Mouse (Mus musculus): Measurements from ENCODE around the gene Sept6. TPM values are rescaled to one million over a fixed set of nuclear protein-coding genes. Genes with fewer than 3 reads are reported as not detected.

Sept6 gene
- polyA plus RNA-seq, 1 experiment from 2014 or later, result 14.1 TPM

DNA sequence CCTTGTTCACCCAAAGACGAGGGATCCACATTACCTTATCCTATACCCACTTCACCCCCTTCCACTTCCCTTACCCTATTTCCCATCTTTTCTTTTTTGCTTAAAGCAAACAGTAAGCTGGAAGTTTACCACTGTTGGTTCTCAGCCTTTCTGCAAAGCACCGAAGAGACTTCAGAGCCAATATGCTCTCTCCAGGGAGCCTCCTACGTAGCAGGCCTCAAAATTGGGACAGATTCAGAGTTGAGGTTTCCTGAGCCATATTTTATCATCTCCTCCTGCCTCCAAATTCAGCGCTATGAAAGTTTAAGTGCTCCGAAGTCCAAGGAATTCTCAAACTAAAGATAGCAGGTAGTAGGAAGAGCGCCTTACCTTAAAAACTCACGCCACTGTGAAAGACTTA lies 14.6 kb downstream of the Sept6 start:
- no peak overlapping the region for H3K4me3 ChIP-seq (ENCODE audit: low read depth, low read length)
- 85% methylated on average over 7 of the region's 7 CpGs for WGBS
- no peak overlapping the region for H3K4me2 ChIP-seq
- DNase-seq (ENCODE audit: low spot score), result no peak
- H3K36me3 ChIP-seq (ENCODE audit: control insufficient read depth, insufficient read depth, low read length), result no peaks in the 10 kb centered on the region
- no peak overlapping the region for H3K27ac ChIP-seq (ENCODE audit: low read depth, low read length)
- H3K4me1 ChIP-seq (replicated peaks; ENCODE audit: control insufficient read depth, insufficient read depth, low read length), result no peaks in the 10 kb centered on the region
- H3K9me3 ChIP-seq (ENCODE audit: control insufficient read depth, low read length), result no peaks in the 10 kb centered on the region
- H3K27me3 ChIP-seq (replicated peaks; ENCODE audit: control insufficient read depth, insufficient read depth, low read length), result no peaks in the 10 kb centered on the region
- ATAC-seq (replicated peaks; ENCODE audit: low FRiP score), result no peak
- no peak overlapping the region for H3K9ac ChIP-seq (ENCODE audit: low read depth, low read length)

DNA sequence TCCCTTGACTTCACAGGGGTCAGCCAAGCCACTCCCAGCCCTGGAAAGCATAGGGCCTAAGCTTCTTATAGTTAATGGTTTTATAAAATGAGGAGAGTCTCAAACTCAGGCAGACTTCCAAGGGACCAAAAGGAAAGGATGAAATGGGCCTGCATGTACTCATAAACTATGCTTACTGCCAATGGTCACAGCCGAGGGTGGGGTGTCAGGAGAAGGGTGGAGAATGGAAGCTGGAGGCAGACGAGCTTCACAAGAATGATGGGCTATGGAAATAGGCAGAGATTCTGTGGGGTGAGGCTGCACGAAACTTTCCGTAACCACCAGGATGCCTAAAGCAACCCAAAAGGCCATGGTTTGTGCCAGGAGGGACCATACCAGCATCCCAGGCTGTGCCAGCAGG lies 15.3 kb downstream of the Sept6 start:
- no peak overlapping the region for H3K4me2 ChIP-seq
- 76% methylated on average over 4 of the region's 4 CpGs for WGBS
- no peaks in the 10 kb centered on the region for H3K9me3 ChIP-seq (ENCODE audit: control insufficient read depth, low read length)
- no peak overlapping the region for H3K9ac ChIP-seq (ENCODE audit: low read depth, low read length)
- H3K27me3 ChIP-seq (replicated peaks; ENCODE audit: control insufficient read depth, insufficient read depth, low read length), result no peaks in the 10 kb centered on the region
- ATAC-seq (replicated peaks; ENCODE audit: low FRiP score), result no peak
- H3K27ac ChIP-seq (ENCODE audit: low read depth, low read length), result no peak overlapping the region
- H3K4me1 ChIP-seq (replicated peaks; ENCODE audit: control insufficient read depth, insufficient read depth, low read length), result no peaks in the 10 kb centered on the region
- DNase-seq (ENCODE audit: low spot score), result no peak
- no peak overlapping the region for H3K4me3 ChIP-seq (ENCODE audit: low read depth, low read length)
- H3K36me3 ChIP-seq (ENCODE audit: control insufficient read depth, insufficient read depth, low read length), result no peaks in the 10 kb centered on the region

- H3K4me2 ChIP-seq, result no peak overlapping the region
- no peaks in the 10 kb centered on the region for H3K4me1 ChIP-seq (replicated peaks; ENCODE audit: control insufficient read depth, insufficient read depth, low read length)
- no peak overlapping the region for H3K9ac ChIP-seq (ENCODE audit: low read depth, low read length)
- ATAC-seq (replicated peaks; ENCODE audit: low FRiP score), result no peak
- H3K36me3 ChIP-seq (ENCODE audit: control insufficient read depth, insufficient read depth, low read length), result no peaks in the 10 kb centered on the region
- H3K9me3 ChIP-seq (ENCODE audit: control insufficient read depth, low read length), result no peaks in the 10 kb centered on the region
- no peak for DNase-seq (ENCODE audit: low spot score)
- no peak overlapping the region for H3K4me3 ChIP-seq (ENCODE audit: low read depth, low read length)
- H3K27me3 ChIP-seq (replicated peaks; ENCODE audit: control insufficient read depth, insufficient read depth, low read length), result no peaks in the 10 kb centered on the region
- no peak overlapping the region for H3K27ac ChIP-seq (ENCODE audit: low read depth, low read length)
- WGBS, result 74% methylated on average over 3 of the region's 5 CpGs
Measured at GRCm38 (mm10) chrX:36974905-36975304, 16.7 kb downstream of the Sept6 start.

- WGBS, result 82% methylated on average over 5 of the region's 5 CpGs
- Histone ChIP-seq H3K36me3 (ENCODE audit: control insufficient read depth, insufficient read depth, low read length) (no peaks in the 10 kb centered on the region), H3K9me3 (ENCODE audit: control insufficient read depth, low read length) (no peaks in the 10 kb centered on the region), H3K27ac (ENCODE audit: low read depth, low read length) (no peak overlapping the region), H3K4me1 (replicated peaks; ENCODE audit: control insufficient read depth, insufficient read depth, low read length) (no peaks in the 10 kb centered on the region), H3K9ac (ENCODE audit: low read depth, low read length) (no peak overlapping the region), H3K4me2 (no peak overlapping the region), H3K4me3 (ENCODE audit: low read depth, low read length) (no peak overlapping the region), H3K27me3 (replicated peaks; ENCODE audit: control insufficient read depth, insufficient read depth, low read length) (no peaks in the 10 kb centered on the region)
- ATAC-seq (replicated peaks; ENCODE audit: low FRiP score), result no peak
- DNase-seq (ENCODE audit: low spot score), result no peak
Measured at GRCm38 (mm10) chrX:36972951-36973471, 18.6 kb downstream of the Sept6 start.

DNA sequence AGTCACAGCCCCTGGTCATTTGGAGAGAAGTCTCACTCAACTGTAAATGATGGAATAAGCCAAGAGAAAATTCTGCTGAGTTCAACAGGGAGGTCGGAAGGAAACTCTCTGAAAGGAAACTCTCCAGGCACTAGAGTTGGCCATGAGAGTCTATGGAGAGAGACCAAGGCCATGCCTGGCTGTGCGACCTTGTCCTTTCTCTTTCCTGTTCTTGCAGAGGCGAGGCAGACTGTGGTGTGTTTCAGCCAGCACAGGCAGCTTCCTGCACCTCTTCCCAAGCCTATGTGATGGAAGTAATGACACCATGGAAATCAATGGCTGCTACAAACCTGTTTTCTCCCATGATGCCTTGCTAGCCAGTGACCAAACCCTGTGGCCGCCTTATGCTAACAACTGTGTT lies 20.4 kb downstream of the Sept6 start:
- Histone ChIP-seq H3K27ac (ENCODE audit: low read depth, low read length) (no peak overlapping the region), H3K9me3 (ENCODE audit: control insufficient read depth, low read length) (no peaks in the 10 kb centered on the region), H3K27me3 (replicated peaks; ENCODE audit: control insufficient read depth, insufficient read depth, low read length) (no peaks in the 10 kb centered on the region), H3K36me3 (ENCODE audit: control insufficient read depth, insufficient read depth, low read length) (no peaks in the 10 kb centered on the region), H3K4me1 (replicated peaks; ENCODE audit: control insufficient read depth, insufficient read depth, low read length) (no peaks in the 10 kb centered on the region), H3K9ac (ENCODE audit: low read depth, low read length) (no peak overlapping the region), H3K4me2 (no peak overlapping the region), H3K4me3 (ENCODE audit: low read depth, low read length) (no peak overlapping the region)
- ATAC-seq (replicated peaks; ENCODE audit: low FRiP score) (no peak), DNase-seq (ENCODE audit: low spot score) (no peak)
- WGBS, result 81% methylated on average over 4 of the region's 4 CpGs

GRCm38 (mm10) chrX:36969501-36969900 lies 22.1 kb downstream of the Sept6 start:
- Histone ChIP-seq H3K27ac (ENCODE audit: low read depth, low read length) (no peak overlapping the region), H3K4me1 (replicated peaks; ENCODE audit: control insufficient read depth, insufficient read depth, low read length) (no peaks in the 10 kb centered on the region), H3K9ac (ENCODE audit: low read depth, low read length) (no peak overlapping the region), H3K27me3 (replicated peaks; ENCODE audit: control insufficient read depth, insufficient read depth, low read length) (no peaks in the 10 kb centered on the region), H3K4me3 (ENCODE audit: low read depth, low read length) (no peak overlapping the region), H3K4me2 (no peak overlapping the region), H3K36me3 (ENCODE audit: control insufficient read depth, insufficient read depth, low read length) (no peaks in the 10 kb centered on the region), H3K9me3 (ENCODE audit: control insufficient read depth, low read length) (no peaks in the 10 kb centered on the region)
- DNase-seq (ENCODE audit: low spot score), result no peak
- no peak for ATAC-seq (replicated peaks; ENCODE audit: low FRiP score)
- WGBS, result 79% methylated on average over 4 of the region's 4 CpGs

DNA sequence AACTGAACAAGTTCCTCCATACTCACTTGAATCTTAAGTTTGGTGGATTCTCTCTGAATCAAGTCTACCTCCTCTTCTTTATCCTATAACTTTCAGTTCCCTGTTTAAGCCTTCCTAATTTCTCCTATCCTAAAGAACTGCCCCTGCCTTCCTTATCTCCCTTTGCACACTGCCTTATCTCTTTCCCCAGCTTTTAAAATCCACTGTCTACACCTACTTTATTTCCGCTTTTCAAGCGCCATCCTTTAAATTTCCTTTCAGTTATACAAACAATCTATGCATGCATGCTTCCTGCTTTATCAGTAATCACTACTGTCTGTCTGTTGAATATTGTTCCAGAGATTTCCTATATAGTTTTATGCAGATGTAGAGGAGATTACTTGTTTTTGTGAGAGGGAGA lies 34.9 kb downstream of the Sept6 start:
- ATAC-seq (replicated peaks; ENCODE audit: low FRiP score) (no peak), DNase-seq (ENCODE audit: low spot score) (no peak)
- Histone ChIP-seq H3K4me1 (replicated peaks; ENCODE audit: control insufficient read depth, insufficient read depth, low read length) (no peaks in the 10 kb centered on the region), H3K4me3 (ENCODE audit: low read depth, low read length) (no peak overlapping the region), H3K9ac (ENCODE audit: low read depth, low read length) (no peak overlapping the region), H3K27me3 (replicated peaks; ENCODE audit: control insufficient read depth, insufficient read depth, low read length) (no peaks in the 10 kb centered on the region), H3K4me2 (no peak overlapping the region), H3K9me3 (ENCODE audit: control insufficient read depth, low read length) (no peaks in the 10 kb centered on the region), H3K27ac (ENCODE audit: low read depth, low read length) (no peak overlapping the region), H3K36me3 (ENCODE audit: control insufficient read depth, insufficient read depth, low read length) (no peaks in the 10 kb centered on the region)
- WGBS, result 48% methylated on average over 2 of the region's 2 CpGs

DNA sequence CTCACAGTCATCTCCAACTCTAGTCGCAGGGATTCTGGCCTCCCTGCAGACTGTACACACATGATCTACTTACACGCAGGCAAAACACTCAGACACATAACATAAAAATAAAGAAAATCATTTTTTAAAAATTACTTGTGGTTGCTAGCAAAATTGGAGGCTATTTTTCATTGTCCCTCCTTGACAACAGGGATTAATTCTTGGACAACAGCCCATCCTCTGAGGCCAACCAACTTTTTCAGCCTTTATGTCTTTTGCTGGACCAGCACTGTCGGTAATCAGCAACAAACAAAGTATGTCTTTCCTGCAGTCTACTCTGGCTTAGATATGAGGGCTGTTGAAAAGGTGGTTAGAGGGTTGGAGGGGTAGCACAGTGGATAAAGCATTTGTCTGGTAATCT lies 50.5 kb downstream of the Sept6 start:
- Histone ChIP-seq H3K4me1 (replicated peaks; ENCODE audit: control insufficient read depth, insufficient read depth, low read length) (no peaks in the 10 kb centered on the region), H3K9me3 (ENCODE audit: control insufficient read depth, low read length) (no peaks in the 10 kb centered on the region), H3K27me3 (replicated peaks; ENCODE audit: control insufficient read depth, insufficient read depth, low read length) (no peaks in the 10 kb centered on the region), H3K4me2 (no peak overlapping the region), H3K4me3 (ENCODE audit: low read depth, low read length) (no peak overlapping the region), H3K9ac (ENCODE audit: low read depth, low read length) (no peak overlapping the region), H3K36me3 (ENCODE audit: control insufficient read depth, insufficient read depth, low read length) (no peaks in the 10 kb centered on the region), H3K27ac (ENCODE audit: low read depth, low read length) (no peak overlapping the region)
- no peak for DNase-seq (ENCODE audit: low spot score)
- WGBS, result 85% methylated on average over 3 of the region's 3 CpGs
- no peak for ATAC-seq (replicated peaks; ENCODE audit: low FRiP score)

DNA sequence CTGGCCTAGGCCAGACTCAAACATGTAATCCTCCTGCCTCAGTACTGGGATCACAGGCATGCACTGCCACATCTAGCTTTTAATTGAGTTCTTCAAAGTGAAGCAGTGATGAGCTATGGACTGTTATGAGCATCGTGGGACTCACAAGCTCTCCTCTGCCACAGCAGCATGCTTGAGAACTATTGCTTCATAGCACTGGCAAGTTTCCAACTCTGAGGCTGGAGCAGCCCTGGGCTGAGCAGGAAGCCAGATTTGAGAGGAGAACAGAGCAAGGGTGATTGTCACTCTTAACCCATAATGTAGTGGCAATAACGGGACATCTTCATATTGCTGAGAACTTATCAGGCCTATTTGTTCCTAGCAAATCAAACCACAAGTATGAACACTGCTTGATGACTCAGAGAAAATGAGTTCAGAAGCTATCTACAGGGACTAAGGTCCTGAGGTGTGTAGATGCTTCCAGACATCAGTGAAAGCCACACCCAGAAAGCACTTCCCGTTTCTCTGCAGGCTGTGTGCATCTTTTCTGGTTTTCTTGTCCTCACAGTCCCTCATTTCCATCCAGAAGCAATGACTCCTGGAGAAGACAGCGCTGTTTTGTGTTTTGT lies 51.7 kb downstream of the Sept6 start:
- Histone ChIP-seq H3K4me1 (replicated peaks; ENCODE audit: control insufficient read depth, insufficient read depth, low read length) (no peaks in the 10 kb centered on the region), H3K4me2 (no peak overlapping the region), H3K27ac (ENCODE audit: low read depth, low read length) (no peak overlapping the region), H3K27me3 (replicated peaks; ENCODE audit: control insufficient read depth, insufficient read depth, low read length) (no peaks in the 10 kb centered on the region), H3K9ac (ENCODE audit: low read depth, low read length) (no peak overlapping the region), H3K36me3 (ENCODE audit: control insufficient read depth, insufficient read depth, low read length) (no peaks in the 10 kb centered on the region), H3K9me3 (ENCODE audit: control insufficient read depth, low read length) (no peaks in the 10 kb centered on the region), H3K4me3 (ENCODE audit: low read depth, low read length) (no peak overlapping the region)
- DNase-seq (ENCODE audit: low spot score) (no peak), ATAC-seq (replicated peaks; ENCODE audit: low FRiP score) (no peak)
- 77% methylated on average over 4 of the region's 4 CpGs for WGBS

Measured in liver, embryonic 11.5 days (tissue).